Mouse (Mus musculus): ENCODE measurements around the gene Gclc.

- TF ChIP-seq CTCF (IDR thresholded peaks at IDR 0.05; ENCODE audit: extremely low read depth, insufficient read length, insufficient replicate concordance, low read depth, low read length) = no peak
- no peak for TF ChIP-seq POLR2A (IDR thresholded peaks at IDR 0.05; ENCODE audit: low read depth, low read length)
Measured at GRCm38 (mm10) chr9:77712816-77713215, 41.5 kb upstream of the Gclc start.

All from small intestine, adult 2 months (tissue).